Mouse (Mus musculus): ENCODE measurements around the gene Sox5. TPM values are rescaled to one million over a fixed set of nuclear protein-coding genes. Genes with fewer than 3 reads are reported as not detected.

The Sox5 gene
- total RNA-seq, 2 experiments from 2014 or later, result 2.6 to 2.9 TPM

DNA sequence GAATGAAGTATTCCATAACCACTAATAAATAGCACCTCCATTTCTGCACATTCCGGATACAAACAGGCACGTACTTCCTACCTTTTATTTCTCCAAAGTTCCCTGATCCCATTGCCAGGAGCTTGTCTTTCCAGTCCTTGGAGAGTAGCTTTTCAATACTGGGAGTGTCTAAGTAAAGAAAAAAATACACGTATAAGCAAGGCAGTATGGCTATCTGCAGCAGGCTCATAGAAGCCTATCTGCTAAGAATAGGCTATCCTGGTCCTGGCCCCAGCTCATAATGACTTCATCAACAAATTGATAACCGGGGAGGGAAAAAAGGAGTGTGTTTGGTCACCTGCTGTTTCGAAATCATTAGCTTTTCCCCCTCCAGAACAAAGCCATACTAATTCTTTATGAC, 740.6 kb downstream of the Sox5 start:
- no peak for DNase-seq

- DNase-seq, result no peak
Measured at GRCm38 (mm10) chr6:144040349-144040748, 741.4 kb downstream of the Sox5 start.

DNA sequence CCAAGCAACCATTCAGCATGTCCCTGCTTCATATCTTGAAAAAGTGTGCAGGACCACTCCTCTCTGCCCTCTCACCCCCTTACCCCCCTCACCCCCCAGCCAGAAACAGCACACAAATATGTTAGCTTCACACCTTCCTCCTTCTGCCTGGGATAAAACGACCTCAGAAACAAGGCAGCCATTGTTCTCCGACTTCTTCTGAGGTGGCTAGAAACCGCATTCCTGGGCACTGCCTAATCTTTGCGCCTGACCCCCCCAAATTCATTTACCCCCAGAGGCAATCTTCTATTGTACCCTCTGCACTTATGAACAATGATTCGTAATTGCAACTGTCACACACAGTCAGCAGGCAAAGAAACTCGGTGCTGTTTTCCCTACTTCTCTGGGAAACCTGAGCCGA, 742.6 kb downstream of the Sox5 start:
- no peak for DNase-seq

- no peak for DNase-seq
Measured at GRCm38 (mm10) chr6:144033191-144033590, 748.6 kb downstream of the Sox5 start.

- no peak for DNase-seq
Measured at GRCm38 (mm10) chr6:144016929-144017328, 764.8 kb downstream of the Sox5 start.

GRCm38 (mm10) chr6:144011880-144012524, 769.8 kb downstream of the Sox5 start:
- DNase-seq, result no peak

DNA sequence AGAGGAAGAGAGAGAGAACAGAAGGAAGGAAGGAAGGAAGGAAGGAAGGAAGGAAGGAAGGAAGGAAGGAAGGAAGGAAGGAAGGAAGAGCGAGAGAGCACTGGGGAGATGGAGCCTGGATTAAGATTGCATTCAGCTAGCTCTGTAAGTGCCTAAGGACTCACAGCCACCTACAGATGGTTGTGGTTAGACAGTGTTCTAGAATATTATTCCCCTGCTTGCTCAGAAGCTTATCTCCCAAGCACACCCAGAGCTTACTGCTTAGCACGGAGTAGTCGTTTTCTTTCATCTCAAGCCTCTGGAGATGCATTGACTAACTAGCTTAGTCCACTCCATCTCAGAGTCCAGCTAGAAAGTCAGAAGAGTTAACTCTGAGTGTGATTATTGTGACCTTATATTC, 770.8 kb downstream of the Sox5 start:
- no peak for DNase-seq

DNA sequence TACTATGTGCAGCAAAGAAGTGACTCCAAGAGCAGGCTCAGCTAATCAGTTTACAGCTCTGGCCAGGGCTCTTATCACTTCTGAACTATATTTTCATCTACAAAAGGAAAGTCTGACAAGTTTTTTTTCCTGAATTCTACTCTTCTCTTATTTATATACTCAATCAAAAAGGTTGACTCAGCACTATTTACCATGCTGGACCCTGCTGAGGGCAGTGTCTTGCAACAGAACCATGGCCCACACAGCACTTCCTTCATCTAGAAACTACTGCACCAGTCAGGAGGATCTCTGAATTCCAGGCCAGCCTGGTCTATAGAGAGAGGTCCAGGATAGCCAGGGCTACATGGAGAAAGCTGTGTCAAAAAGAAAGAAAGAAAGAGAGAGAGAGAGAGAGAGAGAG, 771.5 kb downstream of the Sox5 start:
- DNase-seq, result no peak

- DNase-seq, result no peak
Measured at GRCm38 (mm10) chr6:144005132-144005531, 776.6 kb downstream of the Sox5 start.

DNA sequence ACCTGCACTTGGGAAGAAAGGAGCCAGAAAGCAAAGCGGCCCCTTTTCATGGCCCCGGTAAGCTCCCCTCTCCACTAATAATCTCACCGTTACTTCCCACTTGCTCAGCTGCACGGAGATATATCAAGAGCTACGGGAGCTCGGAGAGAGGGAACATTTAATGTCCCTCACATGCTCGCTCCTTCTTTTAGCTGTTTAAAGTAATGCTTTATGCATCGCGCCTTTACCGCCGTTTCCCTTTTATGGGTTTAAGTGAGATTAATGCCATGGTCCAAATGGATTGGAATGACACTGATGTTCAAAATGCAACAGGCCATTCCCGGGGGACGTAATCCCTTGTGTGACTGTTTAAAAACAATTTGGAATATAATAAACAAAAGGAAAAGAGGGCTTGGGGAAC, 783.6 kb downstream of the Sox5 start:
- no peak for DNase-seq

DNA sequence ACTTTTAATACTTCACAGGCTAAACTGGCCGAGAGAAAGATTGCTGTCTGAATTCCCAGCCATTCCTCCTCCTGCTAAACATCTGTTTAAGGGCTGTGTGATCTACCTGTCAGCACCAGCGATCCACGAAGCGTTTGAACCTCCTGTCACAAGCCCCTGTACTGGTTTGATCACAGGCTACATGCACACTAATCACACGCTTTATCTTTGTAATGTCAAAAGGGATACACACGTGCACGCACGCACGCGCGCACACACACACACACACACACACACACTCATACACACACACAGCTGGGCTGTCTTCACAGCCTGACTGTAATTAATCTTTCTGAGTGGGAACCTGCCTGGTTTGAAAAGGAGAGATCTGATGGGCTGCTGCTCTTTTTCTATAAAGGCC, 784.2 kb downstream of the Sox5 start:
- DNase-seq, result no peak

GRCm38 (mm10) chr6:143995046-143995445, 786.7 kb downstream of the Sox5 start:
- no peak for DNase-seq

DNA sequence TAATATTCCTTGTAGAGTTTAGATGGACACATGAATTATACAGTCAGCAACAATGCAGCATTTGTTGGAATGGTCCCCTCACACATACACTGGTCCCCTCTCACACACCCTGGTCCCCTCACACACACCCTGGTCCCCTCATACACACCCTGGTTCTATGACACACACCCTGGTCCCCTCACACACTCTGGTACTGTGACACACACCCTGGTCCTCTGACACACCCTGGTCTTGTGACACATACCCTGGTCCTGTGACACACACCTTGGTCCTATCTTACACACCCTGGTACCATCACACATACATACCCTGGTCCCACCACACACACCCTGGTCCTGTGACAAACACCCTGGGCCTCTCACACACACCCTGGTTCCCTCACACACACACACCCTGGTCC, 794.2 kb downstream of the Sox5 start:
- no peak for DNase-seq

GRCm38 (mm10) chr6:143980131-143980530, 801.6 kb downstream of the Sox5 start:
- DNase-seq, result no peak

- DNase-seq, result no peak
Measured at GRCm38 (mm10) chr6:143967724-143968400, 813.9 kb downstream of the Sox5 start.

GRCm38 (mm10) chr6:143960487-143960886, 821.3 kb downstream of the Sox5 start:
- DNase-seq, result no peak

GRCm38 (mm10) chr6:143960081-143960480, 821.7 kb downstream of the Sox5 start:
- DNase-seq, result no peak

DNA sequence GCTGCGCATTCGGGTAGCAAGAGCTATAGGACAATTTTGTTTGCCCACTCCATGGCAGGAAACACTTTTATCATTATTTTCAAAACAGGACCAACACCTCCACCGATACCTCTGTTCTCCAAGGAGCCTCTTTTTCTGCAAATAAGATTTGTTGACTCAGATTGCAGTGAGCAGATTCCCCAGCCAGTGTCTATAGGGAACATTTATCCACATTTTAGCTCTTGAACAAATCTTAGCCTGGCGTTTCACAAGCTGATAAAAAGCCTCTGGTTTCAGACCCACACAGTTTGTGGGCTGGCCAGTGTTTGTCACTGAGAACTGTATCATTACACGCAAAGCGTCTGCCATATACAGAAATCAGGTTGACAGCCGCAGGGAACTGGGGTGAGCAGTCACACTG, 823.4 kb downstream of the Sox5 start:
- DNase-seq, result no peak

DNA sequence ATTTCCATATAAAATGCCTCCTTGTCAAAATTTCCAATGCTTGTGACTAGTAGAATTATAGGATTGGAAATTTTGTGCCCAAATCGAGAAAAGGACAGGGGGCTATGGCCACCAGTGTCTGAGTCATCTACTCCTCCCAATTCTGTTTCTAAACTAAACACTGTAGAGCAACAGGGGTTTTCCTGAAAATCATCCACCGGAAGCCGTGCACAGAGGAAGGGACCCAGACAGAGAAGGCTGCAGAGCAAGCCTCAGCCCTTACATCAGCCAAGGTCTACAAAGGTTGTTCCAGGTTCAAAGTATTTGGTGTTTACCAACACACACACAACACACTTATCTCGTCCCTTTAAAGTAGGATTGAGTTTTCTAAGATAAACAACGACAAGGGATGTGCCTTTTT, 824.7 kb downstream of the Sox5 start:
- DNase-seq, result no peak

GRCm38 (mm10) chr6:143948553-143949308, 833.0 kb downstream of the Sox5 start:
- no peak for DNase-seq

DNA sequence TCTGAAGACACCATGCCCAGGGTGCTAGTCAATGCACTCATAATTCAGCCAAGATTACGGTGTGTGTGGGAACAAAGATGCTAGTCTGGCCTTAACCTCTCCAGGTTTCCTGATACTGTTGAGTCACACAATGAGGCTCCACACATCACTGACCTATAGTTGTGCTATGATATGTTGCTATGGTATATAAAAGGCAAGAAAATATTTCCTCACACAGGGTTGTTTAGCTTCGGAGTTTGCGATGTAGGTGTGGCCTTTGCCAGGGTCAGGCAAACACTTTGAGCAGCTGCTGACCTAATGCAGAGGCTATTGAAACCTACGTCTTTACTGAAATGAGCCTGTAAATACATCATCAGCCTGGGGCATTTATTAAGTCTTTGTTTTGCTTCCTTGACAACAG, 833.7 kb downstream of the Sox5 start:
- DNase-seq, result no peak

- no peak for DNase-seq
Measured at GRCm38 (mm10) chr6:143943126-143943525, 838.7 kb downstream of the Sox5 start.

GRCm38 (mm10) chr6:143941291-143941785, 840.4 kb downstream of the Sox5 start:
- DNase-seq, result no peak
